Mouse (Mus musculus) forebrain, embryonic 16.5 days (tissue): ENCODE measurements around the gene Slc16a5. TPM values are rescaled to one million over a fixed set of nuclear protein-coding genes. Genes with fewer than 3 reads are reported as not detected.
"Not testable (repeated sequence)": the region's sequence is repeated elsewhere in the genome, so short reads cannot be mapped to it uniquely, and the experiment has no call there.

ENCODE experiments used
- ATAC-seq: fragments of 200-750 bp; cut with Nextera tagmentation; 2 replicates; pipeline ENCODE4 v1.8.0; 2017; ENCODE audit warnings: mild to moderate bottlenecking, moderate library complexity
- H3K27ac ChIP-seq: fragments of 300-500 bp; sonication (generic); 2 replicates; pipeline ENCODE4 v1.5.1; 2014; ENCODE audit warnings: low read length, control low read depth
- H3K27me3 ChIP-seq: fragments of 300-500 bp; sonication (generic); replicated peaks from 2 replicates; pipeline ENCODE4 v1.6.1; 2014; ENCODE audit warnings: low read length; ENCODE audit not compliant: control insufficient read depth, insufficient read depth
- H3K36me3 ChIP-seq: fragments of 300-500 bp; sonication (generic); 2 replicates; pipeline ENCODE4 v1.6.1; 2014; ENCODE audit not compliant: control insufficient read depth, insufficient read depth
- H3K4me1 ChIP-seq: fragments of 300-500 bp; sonication (generic); replicated peaks from 2 replicates; pipeline ENCODE4 v1.6.1; 2014; ENCODE audit warnings: low read length; ENCODE audit not compliant: control insufficient read depth, insufficient read depth
- H3K4me2 ChIP-seq: fragments of 300-500 bp; sonication (generic); 2 replicates; pipeline ENCODE4 v1.6.1; 2014; ENCODE audit warnings: mild to moderate bottlenecking, low read length, control low read depth
- H3K4me3 ChIP-seq: fragments of 300-500 bp; sonication (generic); replicated peaks from 2 replicates; pipeline ENCODE4 v1.5.1; 2014; ENCODE audit warnings: mild to moderate bottlenecking, low read length, control low read depth
- H3K9ac ChIP-seq: fragments of 300-500 bp; sonication (generic); replicated peaks from 2 replicates; pipeline ENCODE4 v1.6.1; 2014; ENCODE audit warnings: low read depth, low read length, control low read depth
- H3K9me3 ChIP-seq: fragments of 300-500 bp; sonication (generic); 2 replicates; pipeline ENCODE4 v1.6.1; 2016; ENCODE audit warnings: low read length; ENCODE audit not compliant: control insufficient read depth
- WGBS: fragments of 180-500 bp; shearing (Covaris S2); extraction: QIAGEN DNeasy Blood & Tissue Kit; methylation state at CpG from one replicate; pipeline ENCODE4 v1.1.7; 2014; 5-methylcytosine and 5-hydroxymethylcytosine counted together
- polyA plus RNA-seq: library from polyadenylated mRNA; unstranded; fragments of >200 nt; fragmentation: Nextera tagmentation; extraction: Ambion mirVana; gene quantifications from 2 replicates; pipeline ENCODE4 v1.2.1, GENCODE M21; 2015

The Slc16a5 gene
- polyA plus RNA-seq, 1 experiment from 2014 or later, result not detected

GRCm38 (mm10) chr11:115473626-115474275 lies 11.5 kb downstream of the Slc16a5 start:
- no peaks in the 10 kb centered on the region for H3K27me3 ChIP-seq
- no peak overlapping the region; the same call in 1 of the 2 replicates for H3K9ac ChIP-seq
- WGBS, result 24% methylated on average over 15 of the region's 15 CpGs
- ATAC-seq, result no peak
- H3K4me2 ChIP-seq, result no peak overlapping the region
- no peak overlapping the region for H3K4me3 ChIP-seq
- H3K27ac ChIP-seq, result peak overlapping the region; percentile 49
- no peaks in the 10 kb centered on the region for H3K36me3 ChIP-seq
- H3K9me3 ChIP-seq, result no peaks in the 10 kb centered on the region
- peaks cover 28% of the 10 kb centered on the region for H3K4me1 ChIP-seq

DNA sequence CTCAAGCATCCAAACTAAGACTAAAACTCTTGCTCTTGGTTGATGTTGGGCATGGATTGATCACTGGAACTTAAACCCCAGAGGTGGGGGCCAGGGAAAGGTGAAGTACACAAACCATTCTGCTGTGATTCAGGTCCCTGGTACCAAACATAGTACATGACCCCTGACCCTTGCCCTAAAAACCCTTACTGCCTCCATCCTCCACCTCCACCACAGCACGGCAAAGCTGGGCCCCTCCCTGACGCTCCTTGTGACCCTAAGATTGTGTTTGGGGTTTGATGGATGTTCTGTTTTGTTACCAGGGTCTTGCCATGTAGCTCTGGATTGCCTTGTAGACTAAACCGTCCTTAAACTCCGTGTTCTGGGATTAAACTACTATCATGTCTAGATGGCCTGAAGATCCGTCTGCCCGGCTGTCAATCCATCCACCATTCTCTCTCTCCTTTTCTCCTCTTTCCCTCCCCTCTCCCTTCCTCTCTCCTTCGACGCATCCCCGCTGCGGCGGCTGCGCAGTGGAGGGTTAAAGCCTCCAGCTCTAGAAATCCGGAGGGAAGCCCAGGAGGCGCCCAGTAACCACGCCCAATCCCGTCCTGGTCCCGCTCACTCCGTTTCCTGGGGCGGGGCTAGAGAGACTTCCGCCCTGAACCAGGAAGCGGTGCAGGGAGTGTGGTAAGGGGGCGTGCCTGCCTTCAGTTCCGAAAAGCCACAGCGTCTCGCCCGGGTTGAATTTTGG lies 12.9 kb downstream of the Slc16a5 start, which contains the start of gene Armc7:
Gene Armc7 (plus strand): TSS at position 643 of the 733 bp plus-strand sequence.
- peak; percentile 99 for ATAC-seq
- under 1% methylated on average over 26 of the region's 26 CpGs for WGBS

GRCm38 (mm10) chr11:115475758-115476237 lies 13.5 kb downstream of the Slc16a5 start:
- H3K27me3 ChIP-seq, result no peaks in the 10 kb centered on the region
- WGBS, result 4% methylated on average over 28 of the region's 28 CpGs
- H3K9ac ChIP-seq, result peak overlapping the region; percentile 56
- H3K4me3 ChIP-seq, result peak overlapping the region; percentile 82
- H3K4me2 ChIP-seq, result peak overlapping the region; percentile 93
- peak; percentile 26 for ATAC-seq
- H3K9me3 ChIP-seq, result no peaks in the 10 kb centered on the region
- H3K36me3 ChIP-seq, result no peaks in the 10 kb centered on the region
- H3K4me1 ChIP-seq, result peaks cover 28% of the 10 kb centered on the region
- H3K27ac ChIP-seq, result peak overlapping the region; percentile 77

More for the DNA sequence above, 12.9 kb downstream of the Slc16a5 start, which contains the start of gene Armc7:
- Histone ChIP-seq H3K27me3 (no peaks in the 10 kb centered on the region), H3K9ac (peak within 1 kb of the TSS; percentile 56), H3K4me3 (peak within 1 kb of the TSS; percentile 82), H3K4me1 (peaks cover 28% of the 10 kb centered on the region), H3K36me3 (no peaks in the 10 kb centered on the region), H3K4me2 (peak within 1 kb of the TSS; percentile 93), H3K9me3 (no peaks in the 10 kb centered on the region), H3K27ac (peak within 1 kb of the TSS; percentile 77)

DNA sequence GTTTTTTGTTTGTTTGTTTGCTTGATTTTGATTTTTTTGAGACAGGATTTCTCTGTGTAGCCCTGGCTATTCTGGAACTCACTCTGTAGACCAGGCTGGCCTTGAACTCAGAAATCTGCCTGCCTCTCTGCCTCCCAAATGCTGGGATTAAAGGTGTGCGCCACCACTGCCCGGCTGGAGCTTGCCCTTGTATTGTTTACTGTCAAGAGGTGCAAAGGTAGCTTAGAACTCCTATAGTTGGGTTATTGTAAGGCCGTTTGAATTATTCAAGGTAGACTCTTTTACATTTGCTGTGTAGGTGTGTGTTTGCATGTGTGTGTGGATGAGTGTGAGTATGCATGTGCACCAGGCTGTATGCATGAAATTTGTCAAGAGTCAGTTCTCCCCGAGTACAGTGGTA lies 14.4 kb downstream of the Slc16a5 start:
- ATAC-seq, H3K27ac ChIP-seq, H3K27me3 ChIP-seq, H3K9me3 ChIP-seq, H3K4me3 ChIP-seq, H3K36me3 ChIP-seq, H3K9ac ChIP-seq: not testable (repeated sequence)
- WGBS, result 80% methylated on average over 4 of the region's 4 CpGs
- peaks cover 28% of the 10 kb centered on the region for H3K4me1 ChIP-seq
- H3K4me2 ChIP-seq, result peak overlapping the region; percentile 93

DNA sequence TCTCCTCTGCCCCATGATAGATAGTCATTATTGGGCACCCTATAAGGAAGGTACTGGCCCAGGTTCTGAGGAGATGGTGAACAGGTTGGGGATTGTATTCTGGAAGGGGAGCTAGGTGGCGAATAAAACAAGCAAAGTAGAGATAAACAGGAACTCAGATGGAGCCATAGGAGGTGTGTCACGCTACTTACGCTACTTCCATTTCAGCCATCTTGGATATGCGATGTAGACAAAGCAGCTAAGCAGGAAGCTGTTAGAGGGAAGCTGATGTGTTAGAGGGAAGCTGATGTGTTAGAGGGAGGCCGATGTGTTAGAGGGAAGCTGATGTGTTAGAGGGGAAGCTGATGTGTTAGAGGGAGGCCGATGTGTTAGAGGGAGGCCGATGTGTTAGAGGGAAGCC lies 15.1 kb downstream of the Slc16a5 start:
- H3K4me2 ChIP-seq, H3K4me3 ChIP-seq, ATAC-seq, H3K36me3 ChIP-seq, H3K27me3 ChIP-seq, H3K9ac ChIP-seq, H3K9me3 ChIP-seq, H3K27ac ChIP-seq: not testable (repeated sequence)
- WGBS, result 87% methylated on average over 7 of the region's 7 CpGs
- H3K4me1 ChIP-seq, result peaks cover 28% of the 10 kb centered on the region

GRCm38 (mm10) chr11:115478296-115478938 lies 16.1 kb downstream of the Slc16a5 start:
- H3K9ac ChIP-seq, result no peak overlapping the region
- no peak for ATAC-seq
- no peaks in the 10 kb centered on the region for H3K27me3 ChIP-seq
- H3K4me2 ChIP-seq, result no peak overlapping the region
- no peak overlapping the region for H3K27ac ChIP-seq
- no peaks in the 10 kb centered on the region for H3K9me3 ChIP-seq
- peaks cover 27% of the 10 kb centered on the region for H3K4me1 ChIP-seq
- WGBS, result 89% methylated on average over 9 of the region's 9 CpGs
- H3K36me3 ChIP-seq, result no peaks in the 10 kb centered on the region
- no peak overlapping the region for H3K4me3 ChIP-seq

DNA sequence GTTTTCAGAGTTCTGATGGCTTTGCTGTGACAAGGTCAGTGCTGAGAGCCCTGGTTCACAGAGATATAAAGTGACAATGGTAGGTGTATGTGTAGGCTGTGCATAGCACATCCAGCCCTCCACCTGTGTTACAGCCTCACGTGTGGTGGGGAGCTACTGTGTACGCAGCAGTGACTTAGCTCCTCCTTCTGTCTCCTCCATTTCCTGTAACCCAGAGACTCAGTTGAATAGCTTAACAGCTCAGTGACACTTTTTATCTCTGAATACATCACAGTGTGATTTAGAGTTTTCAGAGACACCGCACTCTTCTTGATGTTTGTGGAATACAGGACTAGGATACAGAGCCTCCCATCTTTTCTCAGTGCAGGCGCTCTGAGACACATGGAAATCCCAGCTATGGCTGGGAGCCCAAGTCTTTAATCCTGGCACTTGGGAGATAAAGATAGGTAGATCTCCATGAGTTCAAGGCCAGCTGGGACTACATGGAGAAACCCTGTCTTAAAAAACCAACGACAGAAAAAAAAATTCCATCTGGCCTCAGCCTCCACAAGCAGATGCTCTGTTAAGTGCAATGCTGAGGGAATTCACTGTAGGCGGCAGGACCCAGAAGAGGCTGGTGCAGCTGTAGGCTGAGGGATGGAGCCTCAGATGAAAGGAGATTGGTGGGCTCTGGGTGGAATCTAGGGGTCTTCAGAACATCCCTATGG lies 19.4 kb downstream of the Slc16a5 start:
- no peak overlapping the region for H3K4me3 ChIP-seq
- H3K36me3 ChIP-seq, result no peaks in the 10 kb centered on the region
- no peaks in the 10 kb centered on the region for H3K27me3 ChIP-seq
- no peak overlapping the region for H3K9ac ChIP-seq
- H3K4me1 ChIP-seq, result peaks cover 8% of the 10 kb centered on the region
- 84% methylated on average over 6 of the region's 6 CpGs for WGBS
- no peak for ATAC-seq
- H3K27ac ChIP-seq, result no peak overlapping the region
- H3K9me3 ChIP-seq, result no peaks in the 10 kb centered on the region
- H3K4me2 ChIP-seq, result no peak overlapping the region

- H3K27ac ChIP-seq, result no peak overlapping the region
- 74% methylated on average over 11 of the region's 11 CpGs for WGBS
- no peaks in the 10 kb centered on the region for H3K36me3 ChIP-seq
- H3K4me1 ChIP-seq, result no peaks in the 10 kb centered on the region
- no peak overlapping the region for H3K4me3 ChIP-seq
- no peak overlapping the region for H3K4me2 ChIP-seq
- no peaks in the 10 kb centered on the region for H3K27me3 ChIP-seq
- no peak for ATAC-seq
- H3K9ac ChIP-seq, result no peak overlapping the region
- no peaks in the 10 kb centered on the region for H3K9me3 ChIP-seq
These were observed 21.0 kb downstream of the Slc16a5 start for GRCm38 (mm10) chr11:115483278-115483677.

- H3K27ac ChIP-seq, result no peak overlapping the region
- ATAC-seq, result no peak
- H3K27me3 ChIP-seq, result no peaks in the 10 kb centered on the region
- H3K4me2 ChIP-seq, result no peak overlapping the region
- no peaks in the 10 kb centered on the region for H3K9me3 ChIP-seq
- no peaks in the 10 kb centered on the region for H3K4me1 ChIP-seq
- H3K4me3 ChIP-seq, result no peak overlapping the region
- no peaks in the 10 kb centered on the region for H3K36me3 ChIP-seq
- WGBS, result 15% methylated on average over 6 of the region's 6 CpGs
- H3K9ac ChIP-seq, result no peak overlapping the region
These were observed 21.5 kb downstream of the Slc16a5 start for GRCm38 (mm10) chr11:115483726-115484125.
